Mouse (Mus musculus) natural killer cell, adult 2 months (primary cell): ENCODE results near the gene Fut1.

Experiments
- DNase-seq, 2 experiments: peaks; one replicate each; pipeline ENCODE4 v3.0.0; 2022; ENCODE audit warnings: low spot score in 2 of 2

The Fut1 gene

GRCm38 (mm10) chr7:45617042-45617695 is at the start of gene Fut1:
Gene Fut1 (plus strand): TSS chr7:45617289.
- no peak for DNase-seq

DNA sequence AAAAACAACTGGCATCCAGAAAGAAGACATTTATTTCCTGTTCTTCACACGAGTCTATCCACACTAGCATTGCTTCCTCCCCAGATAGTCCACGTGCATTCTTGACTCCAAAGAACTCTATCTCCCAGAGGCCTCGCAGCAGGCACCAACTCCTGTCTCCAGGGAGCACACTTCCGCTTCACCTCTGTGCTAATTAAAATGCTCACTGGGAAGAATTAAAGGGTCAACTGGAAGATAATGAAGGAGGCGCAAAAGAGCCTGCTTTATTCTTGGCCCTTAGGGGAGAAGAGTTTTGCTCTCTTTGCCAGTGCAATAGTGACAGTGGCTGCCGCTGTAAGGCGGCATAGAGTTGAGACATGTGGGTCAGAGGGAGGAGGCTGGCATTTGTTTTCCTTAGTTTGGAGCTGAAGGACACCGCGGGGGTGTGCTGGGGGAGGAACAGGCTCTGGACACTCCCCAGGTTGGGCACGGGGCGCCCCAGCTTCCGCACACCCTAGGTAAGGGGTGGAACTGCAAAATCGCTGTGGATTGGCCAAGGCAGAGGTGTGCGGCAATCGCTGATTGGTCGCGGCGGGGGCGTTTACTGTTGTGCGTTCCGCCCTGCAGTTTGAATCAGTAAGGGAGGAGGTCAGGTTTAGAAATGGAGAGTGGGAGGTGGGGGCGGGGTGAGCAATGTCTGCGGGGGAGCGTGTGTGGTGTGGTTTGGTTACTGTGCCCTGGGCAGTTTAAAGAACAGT is 49.1 kb upstream of the Fut1 start:
- peak; percentile 68 to 79 for DNase-seq

DNA sequence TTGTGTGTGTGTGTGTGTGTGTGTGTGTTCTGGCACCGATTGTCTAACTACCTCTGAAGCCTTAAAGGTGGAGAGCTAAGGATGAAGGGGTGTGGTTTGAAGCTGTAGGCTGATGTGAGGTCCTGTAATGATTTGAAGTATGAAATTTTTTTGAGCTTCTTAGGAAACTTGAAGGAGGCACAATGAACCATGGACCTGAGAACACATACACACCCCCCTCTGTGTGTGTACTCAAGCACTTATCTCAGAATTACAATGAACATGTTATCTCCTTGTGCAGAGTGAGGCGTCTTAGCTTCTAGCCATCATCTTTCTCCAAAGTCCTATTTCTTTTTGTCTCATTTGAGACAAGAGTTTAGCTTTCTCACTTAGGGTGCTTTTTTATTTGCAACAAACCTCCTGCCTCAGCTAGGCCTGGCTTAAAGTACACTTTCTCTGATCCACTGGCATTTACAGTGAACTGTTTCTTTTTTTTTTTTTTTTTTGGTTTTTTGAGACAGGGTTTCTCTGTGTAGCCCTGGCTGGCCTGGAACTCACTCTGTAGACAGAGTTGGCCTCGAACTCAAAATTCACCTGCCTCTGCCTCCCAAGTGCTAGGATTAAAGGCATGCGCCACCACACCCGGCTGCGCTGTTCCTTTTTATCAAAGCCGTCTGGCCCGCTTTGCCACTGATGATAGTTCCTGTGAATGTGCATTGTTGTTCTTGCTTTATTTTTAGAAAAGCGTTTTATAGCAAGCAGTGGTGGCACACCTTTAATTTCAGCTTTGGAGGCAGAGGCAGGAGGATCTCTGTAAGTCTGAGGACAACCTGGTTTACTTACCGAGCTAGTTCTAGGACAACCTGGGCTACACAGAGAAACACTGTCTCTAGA is 48.3 kb upstream of the Fut1 start:
- no peak for DNase-seq

DNA sequence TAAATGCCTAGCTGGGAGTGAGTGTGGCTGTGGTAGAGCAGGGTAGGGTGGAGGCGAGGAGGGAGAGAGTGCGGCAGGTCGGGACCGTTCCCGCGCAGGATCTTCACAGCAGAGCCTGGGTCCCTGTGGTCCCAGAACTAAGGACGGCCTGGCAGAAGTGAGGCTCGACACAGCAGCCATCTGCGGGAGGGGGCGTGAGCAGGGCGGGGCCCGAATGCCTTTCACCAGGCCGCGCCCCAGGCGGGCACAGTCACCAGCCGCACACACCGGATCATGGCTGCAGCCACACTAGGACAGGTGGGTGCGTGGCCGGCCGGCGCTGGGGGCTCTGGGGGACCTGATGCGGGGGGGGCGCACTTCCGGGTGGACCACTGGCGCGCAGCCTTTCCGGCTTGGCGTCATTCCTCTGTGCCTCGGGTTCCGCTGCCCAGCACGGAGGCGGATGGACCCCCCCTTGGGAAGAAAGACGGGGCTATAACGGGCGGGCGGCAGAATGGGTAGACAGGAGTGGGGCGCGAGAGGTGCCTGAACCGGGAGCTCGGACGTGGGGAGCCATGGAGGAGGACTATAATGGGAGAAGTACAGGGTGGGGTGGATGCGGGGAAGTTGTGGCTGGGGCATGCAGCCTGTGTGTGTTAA is 46.9 kb upstream of the Fut1 start, which contains the start of gene Bcat2:
Gene Bcat2, plus strand, starts transcription at position 51 of the 639 bp plus-strand sequence.
- DNase-seq, result peak; percentile 63 to 73

DNA sequence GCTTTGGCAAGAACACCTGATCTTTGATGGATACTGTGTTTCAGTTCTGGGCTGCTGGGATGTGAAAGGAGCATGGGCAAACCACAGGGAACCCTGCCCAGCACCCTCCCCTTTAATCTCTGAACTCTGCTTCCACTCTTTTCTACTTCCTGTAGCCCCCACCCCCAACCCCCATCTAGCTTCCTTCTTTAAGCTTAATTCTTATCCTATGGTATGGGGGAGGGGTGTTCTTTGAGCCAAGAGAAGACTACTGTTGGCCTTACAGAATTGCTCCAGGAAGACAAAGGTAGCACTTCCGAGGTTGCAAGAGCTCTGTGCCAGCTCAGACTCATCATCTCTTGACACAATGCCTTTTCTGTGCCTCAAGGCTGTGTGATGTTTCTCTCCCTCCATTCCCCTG is 45.1 kb upstream of the Fut1 start:
- DNase-seq, result no peak

DNA sequence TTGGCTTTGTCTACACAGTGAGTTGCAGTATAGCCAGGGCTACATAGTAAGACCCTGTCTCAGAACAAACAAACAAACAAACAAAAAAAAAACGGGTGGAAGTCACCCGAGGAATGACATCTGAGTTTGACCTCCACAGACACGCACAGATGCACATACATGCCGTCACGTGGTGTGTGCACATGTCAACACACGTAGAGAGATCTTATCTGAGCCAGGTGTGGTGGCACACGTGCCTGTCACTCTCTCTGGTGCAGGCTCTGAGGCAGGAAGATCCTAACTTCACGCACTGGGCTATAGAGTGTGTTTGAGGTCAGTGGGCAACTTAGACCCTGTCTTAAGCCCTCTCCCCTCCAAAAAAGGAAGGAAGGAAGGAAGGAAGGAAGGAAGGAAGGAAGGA is 43.1 kb upstream of the Fut1 start:
- no peak for DNase-seq

DNA sequence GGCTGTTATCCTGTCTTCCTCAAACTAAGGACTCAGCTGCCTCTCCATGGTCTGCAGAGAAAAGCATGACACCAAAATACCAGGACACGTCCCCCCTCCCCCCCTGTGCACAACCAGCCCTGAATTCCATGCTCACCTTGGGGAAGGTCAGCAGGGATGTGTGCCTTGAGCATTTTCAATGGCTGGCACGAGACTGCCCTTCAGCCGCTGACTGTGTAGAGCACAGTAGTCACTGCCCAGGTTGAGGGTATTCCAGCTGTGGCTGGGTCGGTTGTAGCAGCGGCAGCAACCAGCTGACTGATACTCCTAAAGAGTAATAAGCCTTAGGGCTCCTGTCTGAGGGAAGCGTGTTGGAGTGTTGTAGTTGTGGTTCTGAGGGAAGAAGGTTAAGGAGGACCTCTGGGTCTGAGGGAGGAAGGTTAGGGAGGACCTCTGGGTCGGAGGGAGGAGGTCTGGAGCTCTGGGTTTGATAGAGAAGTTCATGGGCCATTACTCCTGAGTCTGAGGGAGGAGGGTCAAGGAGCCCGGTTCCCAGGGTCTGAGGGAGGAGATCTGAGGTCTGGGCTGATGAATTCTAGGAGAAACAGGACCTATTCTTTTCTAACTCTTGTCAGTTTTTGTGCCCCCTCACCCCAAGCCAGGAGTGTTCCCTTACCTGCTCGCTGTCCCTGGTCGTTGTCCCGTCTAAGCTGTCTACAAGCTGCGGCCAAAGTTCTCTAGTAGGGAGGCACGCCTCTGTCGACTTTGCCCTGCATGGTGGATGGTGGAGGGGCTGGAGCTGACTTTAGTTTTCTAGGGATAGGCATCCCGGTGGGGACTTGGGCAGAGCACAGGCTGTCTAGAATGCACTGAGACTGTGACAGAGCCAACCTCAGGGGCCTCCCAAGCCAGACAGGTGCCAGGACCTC is 42.4 kb upstream of the Fut1 start:
- no peak for DNase-seq

DNA sequence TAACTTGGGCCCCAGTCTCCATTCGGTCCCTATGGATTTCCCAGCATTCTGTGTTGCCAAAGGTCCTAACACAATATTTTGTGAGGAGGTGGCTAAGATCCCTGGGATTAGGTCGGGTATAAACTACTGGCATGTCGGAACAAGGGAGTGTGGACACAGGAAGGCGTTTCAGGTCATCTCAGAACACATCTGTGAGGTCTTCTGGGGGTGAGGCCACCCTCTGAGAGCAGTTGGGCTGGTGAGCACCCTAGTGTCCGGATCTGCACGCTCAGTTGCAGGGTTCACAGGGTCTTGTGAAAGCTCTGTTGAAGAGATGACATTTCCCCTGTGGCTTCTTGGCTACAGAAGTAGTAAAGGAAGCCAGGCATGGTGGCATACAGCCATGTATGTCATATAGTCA is 31.2 kb upstream of the Fut1 start:
- no peak for DNase-seq

GRCm38 (mm10) chr7:45587631-45588592 is 29.2 kb upstream of the Fut1 start:
- no peak for DNase-seq

GRCm38 (mm10) chr7:45589173-45589572 is 27.9 kb upstream of the Fut1 start:
- peak; percentile 71 to 76 for DNase-seq

- no peak for DNase-seq
Observed at GRCm38 (mm10) chr7:45589898-45590297, 27.2 kb upstream of the Fut1 start.

- no peak for DNase-seq
Observed at GRCm38 (mm10) chr7:45590874-45591273, 26.2 kb upstream of the Fut1 start.

DNA sequence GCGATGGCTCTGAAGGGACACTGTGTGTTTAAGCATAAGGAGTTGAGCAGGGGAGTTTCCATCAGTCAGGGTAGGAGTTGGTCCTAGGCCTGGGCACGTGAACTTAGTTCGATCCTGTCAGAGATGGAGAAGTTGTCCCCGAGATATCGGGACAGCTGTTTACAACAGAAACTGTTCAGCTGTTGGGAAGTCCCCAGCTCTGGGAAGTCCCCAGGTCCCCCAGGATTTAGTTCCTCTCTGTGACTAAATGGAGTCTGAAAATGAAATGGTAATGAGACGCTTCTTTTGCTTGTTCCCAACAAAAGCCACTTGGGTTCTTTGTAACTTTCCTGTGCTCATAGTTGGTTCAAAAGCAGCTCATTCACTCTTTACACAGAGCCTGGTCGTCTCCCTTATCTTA is 25.2 kb upstream of the Fut1 start:
- DNase-seq, result peak; percentile 59 to 60

DNA sequence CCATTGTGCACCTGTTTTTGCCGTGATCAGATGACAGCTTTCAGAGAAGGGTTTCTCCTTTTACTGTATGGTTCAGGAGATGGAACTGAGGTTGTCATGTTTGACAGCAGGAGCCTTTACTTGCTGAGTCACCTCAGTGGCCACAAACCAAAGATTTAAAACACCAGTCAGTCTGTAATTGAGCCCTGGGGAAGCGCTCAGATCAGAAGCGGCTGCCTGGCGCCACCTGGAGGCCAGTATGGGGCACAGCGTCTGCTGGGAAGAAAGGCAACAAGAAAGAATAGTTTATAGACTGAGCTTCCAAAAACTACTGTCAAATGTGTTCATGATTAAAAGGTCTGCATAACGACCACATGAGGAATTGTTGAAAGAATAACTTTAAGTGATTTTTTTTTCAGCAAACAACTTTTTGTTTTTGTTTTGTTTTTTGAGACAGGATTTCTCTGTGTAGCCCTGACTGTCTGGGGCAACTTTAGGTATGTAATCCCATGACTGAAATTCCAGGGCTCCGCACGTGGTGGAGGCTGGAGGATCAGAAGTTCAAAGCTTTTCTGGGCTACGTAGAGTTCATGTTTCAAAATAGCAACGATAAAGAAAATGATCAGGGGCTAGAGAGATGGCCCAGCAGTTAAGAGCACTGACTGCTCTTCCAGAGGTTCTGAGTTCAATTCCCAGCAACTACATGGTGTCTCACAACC is 23.8 kb upstream of the Fut1 start:
- DNase-seq, result peak; percentile 77 to 82

GRCm38 (mm10) chr7:45595176-45595575 is 21.9 kb upstream of the Fut1 start:
- DNase-seq, result no peak

DNA sequence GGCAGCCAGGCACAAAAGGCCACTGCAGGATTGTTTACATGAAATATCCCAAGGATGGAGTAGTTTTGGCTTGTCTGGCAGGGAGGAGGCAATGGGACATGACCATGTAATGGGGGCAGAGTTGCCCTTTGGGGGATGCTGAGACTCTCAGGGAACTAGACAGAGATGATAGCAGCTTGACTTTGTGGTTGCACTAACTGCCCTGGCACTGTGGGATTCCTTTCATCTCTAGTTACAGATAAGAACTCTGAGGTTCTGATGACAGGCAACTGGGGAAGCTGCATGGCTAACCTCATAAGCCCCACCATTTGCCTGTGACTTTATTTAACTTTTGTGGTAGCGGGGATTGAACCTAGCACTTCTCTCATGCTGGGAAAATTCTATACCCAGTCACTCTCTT is 21.0 kb upstream of the Fut1 start:
- no peak for DNase-seq

GRCm38 (mm10) chr7:45597013-45597412 is 20.1 kb upstream of the Fut1 start:
- no peak for DNase-seq

GRCm38 (mm10) chr7:45597527-45597926 is 19.6 kb upstream of the Fut1 start:
- no peak for DNase-seq
